Mouse (Mus musculus): ENCODE measurements around the gene Elmo1.

GRCm38 (mm10) chr13:20254911-20255310 is 164.5 kb downstream of the Elmo1 start:
- TF ChIP-seq CTCF (IDR thresholded peaks at IDR 0.05; ENCODE audit: borderline replicate concordance, control insufficient read depth, extremely low read depth, insufficient read depth, low read length, poor library complexity) (no peak), POLR2A (IDR thresholded peaks at IDR 0.05; ENCODE audit: control insufficient read depth, extremely low read depth, insufficient read depth, low read length, poor library complexity) (no peak)

Measured in thymus, adult 2 months (tissue).